Mouse (Mus musculus): ENCODE measurements at regions not wholly inside any gene's neighbourhood (a gene's known extent, or its start where the extent isn't known, plus 50 kb on each side); places are given as distances from the start of the nearest gene placed in this dataset.

DNA sequence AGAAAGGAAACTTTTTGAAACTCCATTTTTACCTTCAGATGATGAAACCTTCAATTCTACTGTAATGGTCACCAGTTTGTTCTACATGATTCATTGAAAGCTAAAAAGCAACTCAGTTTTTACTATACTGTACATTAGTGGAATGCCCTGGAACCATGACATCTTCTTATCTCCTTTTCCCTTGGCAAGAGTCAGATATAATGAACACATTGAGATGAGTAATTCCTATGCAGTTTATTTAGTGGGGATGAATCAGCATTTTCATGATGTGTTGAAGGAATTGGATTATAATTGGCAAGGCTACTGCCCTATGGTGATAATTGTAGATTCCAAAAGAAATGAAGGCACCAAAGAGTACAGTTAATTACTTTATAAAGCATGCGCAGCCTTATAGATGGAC is 165.8 kb upstream of the Mmadhc start:
- TF ChIP-seq POLR2A (IDR thresholded peaks at IDR 0.05; ENCODE audit: control insufficient read depth, low read depth, low read length) (no peak), CTCF (IDR thresholded peaks at IDR 0.05; ENCODE audit: control insufficient read depth, insufficient read depth, insufficient replicate concordance, low read depth, low read length) (no peak)
- no peak overlapping the region for H3K27ac ChIP-seq (ENCODE audit: control insufficient read depth, insufficient read depth, low read depth, low read length)
- no peaks in the 10 kb centered on the region for H3K4me1 ChIP-seq (ENCODE audit: control insufficient read depth, insufficient read depth, low read length)
- no peaks in the 10 kb centered on the region for H3K27me3 ChIP-seq (ENCODE audit: control insufficient read depth, insufficient read depth, low read length)
- no peaks in the 10 kb centered on the region for H3K36me3 ChIP-seq (ENCODE audit: control insufficient read depth, insufficient read depth, low read length)
- no peak overlapping the region for H3K4me3 ChIP-seq (ENCODE audit: control insufficient read depth, low read depth, low read length)

DNA sequence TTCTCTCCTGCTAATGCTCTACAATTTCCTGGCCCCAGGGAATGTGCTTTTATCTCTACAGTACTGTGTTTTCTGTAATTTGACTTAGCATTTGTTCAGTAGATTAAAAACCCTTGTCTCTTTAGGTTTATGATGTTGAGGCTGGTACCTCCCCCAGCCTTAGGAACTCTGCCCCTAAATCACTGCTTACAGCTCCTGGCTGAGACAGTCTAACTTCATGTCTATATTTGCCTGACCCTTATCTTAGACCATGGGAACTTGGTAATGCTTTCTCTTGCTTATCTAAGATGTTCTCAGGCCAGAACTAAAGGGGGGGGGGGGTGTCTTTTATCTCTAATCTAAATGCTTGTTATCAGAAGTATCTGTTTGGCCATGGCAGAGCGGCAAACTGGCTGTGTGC is 160.1 kb upstream of the Mmadhc start:
- Histone ChIP-seq H3K36me3 (ENCODE audit: control insufficient read depth, insufficient read depth, low read length) (no peaks in the 10 kb centered on the region), H3K27ac (ENCODE audit: control insufficient read depth, insufficient read depth, low read depth, low read length) (no peak overlapping the region), H3K4me3 (ENCODE audit: control insufficient read depth, low read depth, low read length) (no peak overlapping the region), H3K4me1 (ENCODE audit: control insufficient read depth, insufficient read depth, low read length) (no peaks in the 10 kb centered on the region), H3K27me3 (ENCODE audit: control insufficient read depth, insufficient read depth, low read length) (no peaks in the 10 kb centered on the region)
- no peak for TF ChIP-seq POLR2A (IDR thresholded peaks at IDR 0.05; ENCODE audit: control insufficient read depth, low read depth, low read length)
- TF ChIP-seq CTCF (IDR thresholded peaks at IDR 0.05; ENCODE audit: control insufficient read depth, insufficient read depth, insufficient replicate concordance, low read depth, low read length): no peak

DNA sequence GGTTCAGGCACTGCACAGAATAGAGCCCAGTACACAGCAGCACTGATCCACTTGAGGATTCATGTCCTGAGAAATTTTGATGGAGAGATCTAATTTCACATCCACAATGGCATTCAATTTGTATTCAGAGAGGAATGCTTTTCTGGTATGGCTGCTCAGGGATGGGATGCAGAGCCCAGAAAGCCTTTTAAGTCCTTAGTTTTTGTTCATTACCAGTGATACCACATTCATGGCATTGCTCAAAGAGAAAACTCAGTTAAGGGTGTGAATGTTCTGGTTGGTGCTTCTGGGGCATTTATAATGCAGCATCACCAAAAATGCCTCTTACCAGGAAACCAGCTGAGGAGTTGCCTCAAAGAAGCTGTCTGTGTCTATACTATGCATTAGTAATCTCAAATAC is 151.5 kb upstream of the Mmadhc start:
- TF ChIP-seq POLR2A (IDR thresholded peaks at IDR 0.05; ENCODE audit: control insufficient read depth, low read depth, low read length) (no peak), CTCF (IDR thresholded peaks at IDR 0.05; ENCODE audit: control insufficient read depth, insufficient read depth, insufficient replicate concordance, low read depth, low read length) (no peak)
- Histone ChIP-seq H3K4me3 (ENCODE audit: control insufficient read depth, low read depth, low read length) (no peak overlapping the region), H3K4me1 (ENCODE audit: control insufficient read depth, insufficient read depth, low read length) (no peaks in the 10 kb centered on the region), H3K27ac (ENCODE audit: control insufficient read depth, insufficient read depth, low read depth, low read length) (no peak overlapping the region), H3K27me3 (ENCODE audit: control insufficient read depth, insufficient read depth, low read length) (no peaks in the 10 kb centered on the region), H3K36me3 (ENCODE audit: control insufficient read depth, insufficient read depth, low read length) (no peaks in the 10 kb centered on the region)

DNA sequence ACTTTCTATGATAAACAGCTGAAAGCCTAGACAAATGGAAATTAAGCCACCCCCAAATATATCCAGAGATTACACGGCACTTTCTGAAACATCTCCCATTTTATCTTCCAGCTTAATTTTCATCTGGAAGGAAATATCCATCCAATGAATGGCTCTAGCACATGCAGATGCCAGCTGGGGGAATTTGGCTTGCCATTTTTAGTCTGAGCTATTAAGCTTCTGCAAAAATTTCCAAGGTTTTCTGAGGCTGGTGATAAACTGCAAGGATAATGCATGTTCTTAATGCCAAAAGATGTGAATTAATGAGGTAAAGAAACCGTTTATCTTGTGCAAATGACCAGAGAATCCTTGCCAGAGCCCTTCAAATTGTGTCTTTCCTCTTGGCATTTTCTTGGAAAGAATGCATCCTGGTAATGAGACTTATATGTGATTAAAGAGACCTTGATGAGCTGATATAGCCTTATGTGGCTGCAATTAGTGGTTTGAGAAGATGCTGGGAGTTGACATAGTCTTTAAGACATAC is 149.4 kb upstream of the Mmadhc start:
- TF ChIP-seq POLR2A (IDR thresholded peaks at IDR 0.05; ENCODE audit: control insufficient read depth, low read depth, low read length): no peak
- no peak for TF ChIP-seq CTCF (IDR thresholded peaks at IDR 0.05; ENCODE audit: control insufficient read depth, insufficient read depth, insufficient replicate concordance, low read depth, low read length)
- H3K36me3 ChIP-seq (ENCODE audit: control insufficient read depth, insufficient read depth, low read length): no peaks in the 10 kb centered on the region

GRCm38 (mm10) chr2:50440333-50440732 is 143.7 kb upstream of the Mmadhc start:
- Histone ChIP-seq H3K4me3 (ENCODE audit: control insufficient read depth, low read depth, low read length) (no peak overlapping the region), H3K36me3 (ENCODE audit: control insufficient read depth, insufficient read depth, low read length) (no peaks in the 10 kb centered on the region), H3K27ac (ENCODE audit: control insufficient read depth, insufficient read depth, low read depth, low read length) (no peak overlapping the region), H3K4me1 (ENCODE audit: control insufficient read depth, insufficient read depth, low read length) (no peaks in the 10 kb centered on the region), H3K27me3 (ENCODE audit: control insufficient read depth, insufficient read depth, low read length) (no peaks in the 10 kb centered on the region)
- TF ChIP-seq CTCF (IDR thresholded peaks at IDR 0.05; ENCODE audit: control insufficient read depth, insufficient read depth, insufficient replicate concordance, low read depth, low read length) (no peak), POLR2A (IDR thresholded peaks at IDR 0.05; ENCODE audit: control insufficient read depth, low read depth, low read length) (no peak)

More for the DNA sequence above, 149.4 kb upstream of the Mmadhc start:
- H3K27me3 ChIP-seq (ENCODE audit: control insufficient read depth, insufficient read depth, low read length): no peaks in the 10 kb centered on the region
- H3K27ac ChIP-seq (ENCODE audit: control insufficient read depth, insufficient read depth, low read depth, low read length): no peak overlapping the region
- no peaks in the 10 kb centered on the region for H3K4me1 ChIP-seq (ENCODE audit: control insufficient read depth, insufficient read depth, low read length)
- no peak overlapping the region for H3K4me3 ChIP-seq (ENCODE audit: control insufficient read depth, low read depth, low read length)

DNA sequence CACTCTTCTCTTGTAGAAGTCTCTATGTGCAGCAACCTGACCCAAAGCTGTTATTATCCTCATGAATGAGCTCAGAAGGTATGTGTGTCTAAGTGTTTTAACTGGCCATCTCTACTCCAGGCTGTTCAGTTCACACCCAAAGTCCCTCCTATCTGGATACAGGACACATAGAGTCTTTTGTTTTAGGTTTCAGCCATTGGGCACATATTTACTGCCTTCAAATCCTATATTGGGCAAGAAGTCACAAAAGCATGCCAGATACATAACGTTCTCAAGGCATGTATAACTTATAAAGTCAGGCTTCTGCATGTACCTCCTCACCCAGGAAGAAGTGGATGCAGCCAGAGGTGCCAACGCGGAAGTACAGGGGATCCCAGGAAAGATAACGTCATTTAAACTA is 136.6 kb upstream of the Mmadhc start:
- no peak for TF ChIP-seq POLR2A (IDR thresholded peaks at IDR 0.05; ENCODE audit: control insufficient read depth, low read depth, low read length)
- TF ChIP-seq CTCF (IDR thresholded peaks at IDR 0.05; ENCODE audit: control insufficient read depth, insufficient read depth, insufficient replicate concordance, low read depth, low read length): no peak
- Histone ChIP-seq H3K4me3 (ENCODE audit: control insufficient read depth, low read depth, low read length) (no peak overlapping the region), H3K27ac (ENCODE audit: control insufficient read depth, insufficient read depth, low read depth, low read length) (no peak overlapping the region), H3K27me3 (ENCODE audit: control insufficient read depth, insufficient read depth, low read length) (no peaks in the 10 kb centered on the region), H3K4me1 (ENCODE audit: control insufficient read depth, insufficient read depth, low read length) (no peaks in the 10 kb centered on the region), H3K36me3 (ENCODE audit: control insufficient read depth, insufficient read depth, low read length) (no peaks in the 10 kb centered on the region)

DNA sequence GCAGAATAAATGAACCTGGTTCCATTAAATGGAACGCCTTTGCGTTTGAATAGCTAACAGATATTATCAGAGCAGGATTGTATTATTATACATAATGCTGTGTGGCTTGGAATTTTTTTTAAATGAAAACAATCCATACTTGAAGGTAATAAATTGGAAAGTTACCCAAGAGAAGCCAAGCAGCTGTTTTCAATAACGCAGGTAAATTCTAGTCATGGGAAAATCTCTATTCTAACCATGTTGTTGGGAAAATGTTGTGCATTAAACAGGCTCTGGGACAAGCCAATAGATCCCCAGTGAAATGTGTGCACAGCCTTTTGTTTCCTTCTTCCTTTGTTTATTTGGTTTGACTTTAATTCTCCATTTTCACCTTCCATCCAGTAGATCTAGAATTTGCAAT is 128.6 kb upstream of the Mmadhc start:
- Histone ChIP-seq H3K27ac (ENCODE audit: control insufficient read depth, insufficient read depth, low read depth, low read length) (no peak overlapping the region), H3K4me3 (ENCODE audit: control insufficient read depth, low read depth, low read length) (no peak overlapping the region), H3K4me1 (ENCODE audit: control insufficient read depth, insufficient read depth, low read length) (no peaks in the 10 kb centered on the region), H3K36me3 (ENCODE audit: control insufficient read depth, insufficient read depth, low read length) (no peaks in the 10 kb centered on the region), H3K27me3 (ENCODE audit: control insufficient read depth, insufficient read depth, low read length) (no peaks in the 10 kb centered on the region)
- TF ChIP-seq POLR2A (IDR thresholded peaks at IDR 0.05; ENCODE audit: control insufficient read depth, low read depth, low read length) (no peak), CTCF (IDR thresholded peaks at IDR 0.05; ENCODE audit: control insufficient read depth, insufficient read depth, insufficient replicate concordance, low read depth, low read length) (no peak)

- H3K36me3 ChIP-seq (ENCODE audit: control insufficient read depth, insufficient read depth, low read length): no peaks in the 10 kb centered on the region
- no peaks in the 10 kb centered on the region for H3K4me1 ChIP-seq (ENCODE audit: control insufficient read depth, insufficient read depth, low read length)
- no peak overlapping the region for H3K27ac ChIP-seq (ENCODE audit: control insufficient read depth, insufficient read depth, low read depth, low read length)
- no peak for TF ChIP-seq POLR2A (IDR thresholded peaks at IDR 0.05; ENCODE audit: control insufficient read depth, low read depth, low read length)
- TF ChIP-seq CTCF (IDR thresholded peaks at IDR 0.05; ENCODE audit: control insufficient read depth, insufficient read depth, insufficient replicate concordance, low read depth, low read length): no peak
- no peaks in the 10 kb centered on the region for H3K27me3 ChIP-seq (ENCODE audit: control insufficient read depth, insufficient read depth, low read length)
- no peak overlapping the region for H3K4me3 ChIP-seq (ENCODE audit: control insufficient read depth, low read depth, low read length)
Observed at GRCm38 (mm10) chr2:50419648-50420047, 123.0 kb upstream of the Mmadhc start.

Data from testis, adult 2 months (tissue).